Mouse (Mus musculus): Measurements from ENCODE around the gene Zfp39.

GRCm38 (mm10) chr11:58931576-58931975, 27.6 kb upstream of the Zfp39 start:
- TF ChIP-seq POLR2A (IDR thresholded peaks at IDR 0.05; ENCODE audit: control insufficient read depth, extremely low read depth, insufficient read depth, low read length, poor library complexity) (no peak), CTCF (IDR thresholded peaks at IDR 0.05; ENCODE audit: borderline replicate concordance, control insufficient read depth, extremely low read depth, insufficient read depth, low read length, poor library complexity) (no peak)

Data from thymus, adult 2 months (tissue).